Comparison of ENCODE assay signal across 13 mouse cellular contexts in genomic region chr6:89348363-89348762, GRCm38 (mm10). TPM values are rescaled to one million over a fixed set of nuclear protein-coding genes. Genes with fewer than 3 reads are reported as not detected.
DNase-seq lines count a peak whose midpoint lies in the region; ATAC-seq and TF ChIP-seq lines count a peak whose summit lies in the region.
"Had no signal": no experiment of that assay in that cellular context is flagged by ENCODE, and none has a peak within 500 bp of the region (broad histone marks: within the 10 kb centered on the region; RNA-seq: fewer than 3 reads in every experiment).

No protein-coding gene starts in this region.

- H3K27ac ChIP-seq in lung, postnatal 0 days (ENCODE audit: low read length): no peak overlapping the region
- H3K27ac ChIP-seq: embryonic facial prominence, embryonic 12.5 days; liver, embryonic 14.5 days; midbrain, embryonic 10.5 days; stomach, embryonic 15.5 days had no signal

- H3K9me3 ChIP-seq in lung, postnatal 0 days (ENCODE audit: low read length): no peaks in the 10 kb centered on the region
- H3K9me3 ChIP-seq: embryonic facial prominence, embryonic 12.5 days; midbrain, embryonic 10.5 days; stomach, embryonic 15.5 days had no signal

- 74% methylated on average over 9 of the region's 9 CpGs for WGBS in lung, postnatal 0 days

- no peak for DNase-seq in frontal cortex, adult 2 months (ENCODE audit: extremely low spot score in 1 of 2, low spot score in 1 of 2)
- DNase-seq in lung, postnatal 36 days: peak; percentile 56
- DNase-seq in lung, postnatal 0 days (ENCODE audit: low spot score): no peak
- peak; percentile 83 to 90 for DNase-seq in cerebellum, postnatal 10 days
- peak; percentile 55 for DNase-seq in skeletal muscle tissue, adult 2 months (ENCODE audit: low read depth, low spot score)
- DNase-seq in liver: no peak
- DNase-seq: B cell, adult 2 months had no signal

- TF ChIP-seq EP300 in lung, postnatal 0 days (IDR thresholded peaks at IDR 0.05): no peak

- no peak overlapping the region for H3K9ac ChIP-seq in lung, postnatal 0 days (replicated peaks; ENCODE audit: low read depth)
- H3K9ac ChIP-seq: embryonic facial prominence, embryonic 12.5 days; liver, embryonic 14.5 days; stomach, embryonic 15.5 days had no signal

- TF ChIP-seq CTCF in lung, postnatal 0 days (IDR thresholded peaks at IDR 0.05): no peak

- H3K4me1 ChIP-seq in lung, postnatal 0 days (ENCODE audit: insufficient read depth, low read depth, low read length): peaks cover 23% of the 10 kb centered on the region

- ATAC-seq in frontal cortex, adult (ENCODE audit: low TSS enrichment): 0 out of 2 replicates have a peak, but pooled peaks have one; percentile 10
- no peak for ATAC-seq in lung, postnatal 0 days
- no peak for ATAC-seq in erythroid progenitor cell, adult 5-6 weeks (replicated peaks; ENCODE audit: low FRiP score, poor library complexity, severe bottlenecking)

- H3K4me3 ChIP-seq in lung, postnatal 0 days (ENCODE audit: low read depth, low read length): no peak overlapping the region
- H3K4me3 ChIP-seq: embryonic facial prominence, embryonic 12.5 days; midbrain, embryonic 10.5 days; stomach, embryonic 15.5 days had no signal

- no peak overlapping the region for H3K4me2 ChIP-seq in lung, postnatal 0 days (replicated peaks; ENCODE audit: low read depth, low read length)
- H3K4me2 ChIP-seq: embryonic facial prominence, embryonic 12.5 days; stomach, embryonic 15.5 days had no signal

- H3K36me3 ChIP-seq in lung, postnatal 0 days (ENCODE audit: insufficient read depth, low read length): no peaks in the 10 kb centered on the region; the same call in 1 of the 2 replicates

- no peaks in the 10 kb centered on the region for H3K27me3 ChIP-seq in lung, postnatal 0 days (replicated peaks; ENCODE audit: insufficient read depth, low read length)
- H3K27me3 ChIP-seq: embryonic facial prominence, embryonic 12.5 days; stomach, embryonic 15.5 days had no signal

RNA-seq across cellular contexts. Expression of gene Plxna1, which starts 14.1 kb away (rescaled TPM):
- polyA plus RNA-seq in frontal cortex, adult 2 months (2012; rRNA removed): 30.0 and 36.6 TPM in 2 replicates
- polyA plus RNA-seq in lung, postnatal 0 days (2015; fragmentation: Nextera tagmentation; extraction: Ambion mirVana): 13.6 and 29.2 TPM in 2 replicates
- total RNA-seq in erythroid progenitor cell, adult 5-6 weeks (2015; ENCODE audit: low replicate concordance): 2.9 and 4.6 TPM in 2 replicates
- total RNA-seq in erythroid progenitor cell, adult 5-6 weeks (2017; ENCODE audit: low replicate concordance): 0.30 and 5.3 TPM in 2 replicates

Comparison
In these comparisons a context has a peak if more than half of its experiments do, and no peak if none do; other contexts are left out.
1. DNase-seq: peak in lung, postnatal 36 days (single experiment), cerebellum, postnatal 10 days (2 of 2) and skeletal muscle tissue, adult 2 months (single experiment); none in frontal cortex, adult 2 months (0 of 2), lung, postnatal 0 days (single experiment) and liver (single experiment).